Mouse (Mus musculus): ENCODE data around the gene Ptafr.

GRCm38 (mm10) chr4:132586282-132586681 is 22.4 kb downstream of the Ptafr start:
- TF ChIP-seq USF2 (conservative IDR thresholded peaks at IDR 0.05; ENCODE audit: low read depth, low read length) = no peak
- TF ChIP-seq MYC (IDR thresholded peaks at IDR 0.05; ENCODE audit: low read depth, low read length) = no peak
- TF ChIP-seq USF1 (IDR thresholded peaks at IDR 0.05; ENCODE audit: low read depth, low read length) = no peak
- TF ChIP-seq SMC3 (IDR thresholded peaks at IDR 0.05; ENCODE audit: low read depth, low read length) = no peak
- TF ChIP-seq CTCF (conservative IDR thresholded peaks at IDR 0.05 in 1 of 2, IDR thresholded peaks at IDR 0.05 in 1 of 2; ENCODE audit: low read depth in 2 of 2, low read length in 2 of 2) = no peak
- TF ChIP-seq POLR2A (IDR thresholded peaks at IDR 0.05; ENCODE audit: low read depth, low read length) = no peak
- TF ChIP-seq EP300 (IDR thresholded peaks at IDR 0.05; ENCODE audit: low read length) = no peak
- no peak for TF ChIP-seq KAT2A (IDR thresholded peaks at IDR 0.05; ENCODE audit: insufficient replicate concordance, low read length)
- no peak for TF ChIP-seq PAX5 (IDR thresholded peaks at IDR 0.05; ENCODE audit: low read length)
- no peak for TF ChIP-seq GABPA (IDR thresholded peaks at IDR 0.05; ENCODE audit: insufficient replicate concordance, low read depth, low read length)
- no peak for TF ChIP-seq ZKSCAN1 (IDR thresholded peaks at IDR 0.05; ENCODE audit: borderline replicate concordance, low read depth, low read length)

Data from CH12.LX (cell line).